Mouse (Mus musculus): ENCODE measurements around the gene B3gnt9.
"Not testable (repeated sequence)": the region's sequence is repeated elsewhere in the genome, so short reads cannot be mapped to it uniquely, and the experiment has no call there.

Gene B3gnt9

DNA sequence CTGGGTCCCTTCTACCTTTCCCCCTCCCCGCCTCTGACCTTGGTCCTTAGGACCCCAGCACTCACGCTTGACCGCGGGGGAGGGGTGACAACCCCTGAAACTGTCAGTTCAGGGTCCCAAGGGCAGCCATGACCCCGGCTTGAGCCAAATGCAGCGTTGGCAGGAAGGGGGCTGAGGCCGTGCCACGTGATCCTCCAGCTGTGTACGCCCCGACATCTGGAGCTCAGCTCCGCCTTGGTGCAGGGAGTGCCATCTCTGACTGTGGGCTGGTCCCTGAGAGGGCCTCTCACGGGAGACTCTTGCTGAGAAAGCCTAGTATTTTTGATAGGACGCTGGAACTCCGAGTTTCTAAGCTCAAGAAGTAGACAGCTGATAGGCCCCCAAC is at the start of gene B3gnt9:
B3gnt9 (minus strand) TSS at position 188 of the 385 bp plus-strand sequence.
- no peak for DNase-seq (ENCODE audit: low spot score in 2 of 2)

DNA sequence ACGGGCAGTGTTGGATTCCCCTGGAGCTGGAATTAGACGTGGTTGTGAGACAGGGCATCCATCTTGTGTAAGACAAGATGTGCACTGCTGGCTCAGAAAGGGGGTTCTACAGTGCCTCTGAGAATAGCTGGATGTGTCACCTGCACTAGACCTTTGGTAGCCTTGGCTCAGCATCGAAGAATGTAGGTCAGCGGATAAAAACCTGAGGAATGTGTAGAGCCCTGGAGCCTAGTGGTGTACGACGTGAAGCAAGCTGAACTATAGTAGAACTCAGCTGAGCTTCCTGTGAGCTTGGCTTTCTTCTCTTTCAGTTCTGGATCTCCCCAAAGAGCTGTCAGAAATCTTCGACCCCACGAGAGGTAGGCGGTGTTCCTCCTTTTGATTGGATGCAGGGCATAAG is 48.9 kb upstream of the B3gnt9 start:
- no peak for DNase-seq (ENCODE audit: low spot score in 2 of 2)

DNA sequence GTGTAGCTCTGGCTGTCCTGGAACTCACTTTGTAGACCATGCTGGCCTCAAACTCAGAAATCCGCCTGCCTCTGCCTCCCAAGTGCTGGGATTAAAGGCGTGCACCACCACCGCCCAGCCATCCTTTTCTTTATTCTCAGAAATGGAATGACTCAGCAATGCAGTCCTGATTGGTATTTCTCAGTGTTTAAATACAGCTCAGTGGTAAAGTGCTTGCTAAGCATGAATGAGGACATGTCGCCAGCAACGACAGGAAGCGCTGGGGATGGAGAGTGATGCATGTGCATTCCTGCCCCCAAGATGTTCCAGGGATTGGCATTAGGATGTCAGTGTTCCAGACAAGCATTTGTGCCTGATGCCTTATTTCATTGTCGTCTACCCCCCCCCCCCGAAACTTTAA is 48.4 kb upstream of the B3gnt9 start:
- DNase-seq (ENCODE audit: low spot score in 2 of 2) = no peak

DNA sequence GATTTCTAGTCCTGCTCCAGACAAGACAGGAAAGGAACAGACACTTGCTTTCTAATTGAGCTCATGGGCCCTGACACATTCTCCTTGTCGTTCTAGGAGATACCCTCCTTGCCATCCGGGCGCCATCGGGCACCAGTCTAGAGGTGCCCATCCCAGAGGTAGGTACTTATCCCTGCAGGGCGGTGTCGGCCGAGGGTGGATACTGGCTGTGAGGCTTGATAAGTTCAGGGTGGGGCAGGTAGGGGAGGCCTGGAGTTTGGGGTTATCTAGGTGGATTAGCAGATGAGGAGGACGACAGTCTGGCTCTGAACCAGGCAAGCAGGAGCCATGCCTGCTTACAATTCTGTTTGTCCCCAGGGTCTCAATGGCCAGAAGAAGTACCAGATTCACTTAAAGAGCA is 45.0 kb upstream of the B3gnt9 start:
- no peak for DNase-seq (ENCODE audit: low spot score in 2 of 2)

DNA sequence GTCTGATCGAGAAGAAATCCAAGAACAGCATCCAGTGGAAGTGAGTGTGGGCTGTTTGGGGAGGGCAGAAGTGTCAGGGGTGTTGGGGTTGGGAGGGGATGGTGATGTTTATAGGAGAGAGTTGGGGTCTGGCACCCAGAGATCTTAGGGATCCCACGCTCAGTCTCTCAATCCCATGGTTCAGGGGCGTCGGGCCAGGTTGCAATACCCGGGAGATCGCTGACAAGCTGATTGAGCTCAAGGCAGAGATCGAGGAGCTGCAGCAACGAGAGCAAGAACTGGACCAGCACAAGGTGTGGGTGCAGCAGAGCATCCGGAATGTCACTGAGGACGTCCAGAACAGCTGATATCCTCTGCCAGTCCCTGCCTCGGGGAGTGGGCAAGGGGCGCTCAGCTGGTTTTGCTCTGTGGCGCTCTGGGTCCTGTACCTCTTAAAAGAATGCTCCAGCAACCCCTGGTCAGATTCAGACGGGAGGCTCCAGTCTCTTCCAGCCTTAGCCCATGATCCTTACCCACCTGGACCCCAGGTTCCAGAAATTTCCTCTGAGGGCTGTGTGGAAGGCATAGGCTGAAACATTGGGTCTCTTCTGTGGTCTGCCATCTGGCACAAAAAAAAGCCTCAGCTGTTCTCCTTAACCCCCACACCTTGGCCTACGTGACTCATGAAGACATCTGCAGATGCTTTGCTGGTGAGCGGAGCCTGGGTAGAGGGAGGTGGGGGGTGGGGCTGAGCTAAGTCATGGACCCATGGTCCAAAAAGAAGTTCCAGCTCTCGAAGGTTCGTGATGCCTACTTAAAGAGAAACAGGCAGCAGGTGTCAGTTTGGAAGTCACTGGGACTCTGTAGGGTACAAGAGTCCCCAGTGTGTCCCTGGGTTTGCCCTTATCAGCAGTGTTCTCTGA is 43.6 kb upstream of the B3gnt9 start:
- DNase-seq (ENCODE audit: low spot score in 2 of 2) = no peak

DNA sequence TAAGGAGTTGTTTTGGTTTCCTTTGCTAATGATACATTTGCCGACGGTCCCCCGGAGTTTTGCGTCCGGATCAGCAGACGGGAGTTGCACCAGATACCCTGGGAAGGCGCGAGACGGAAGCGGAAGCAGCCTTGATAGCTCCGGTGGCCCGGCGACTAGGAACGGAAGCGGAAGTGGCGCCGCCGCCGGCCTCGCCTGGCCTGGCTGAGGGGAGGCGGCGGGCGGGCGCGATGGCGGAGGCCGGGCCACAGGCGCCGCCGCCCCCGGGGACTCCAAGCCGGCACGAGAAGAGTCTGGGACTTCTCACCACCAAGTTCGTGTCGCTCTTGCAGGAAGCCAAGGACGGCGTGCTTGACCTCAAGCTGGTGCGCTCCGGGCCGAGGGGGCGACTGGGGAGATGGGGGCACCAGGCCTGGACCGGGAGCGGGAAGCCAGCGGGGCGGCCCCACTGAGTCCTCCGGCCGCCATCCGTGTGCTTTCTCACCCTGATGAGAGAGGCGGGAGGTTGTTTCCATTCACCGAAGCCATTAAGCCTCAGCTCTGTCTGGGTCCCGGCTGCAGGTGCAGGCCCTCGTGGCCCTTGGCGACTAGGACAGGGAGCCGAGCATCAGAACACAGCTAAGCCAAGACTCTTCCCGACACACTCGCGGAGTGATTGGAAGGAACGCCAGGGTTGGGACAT is 42.7 kb upstream of the B3gnt9 start, which contains the start of gene E2f4:
E2f4 (plus strand) TSS at position 153 of the 682 bp plus-strand sequence.
- peak; percentile 81 to 91 for DNase-seq (ENCODE audit: low spot score in 2 of 2)

DNA sequence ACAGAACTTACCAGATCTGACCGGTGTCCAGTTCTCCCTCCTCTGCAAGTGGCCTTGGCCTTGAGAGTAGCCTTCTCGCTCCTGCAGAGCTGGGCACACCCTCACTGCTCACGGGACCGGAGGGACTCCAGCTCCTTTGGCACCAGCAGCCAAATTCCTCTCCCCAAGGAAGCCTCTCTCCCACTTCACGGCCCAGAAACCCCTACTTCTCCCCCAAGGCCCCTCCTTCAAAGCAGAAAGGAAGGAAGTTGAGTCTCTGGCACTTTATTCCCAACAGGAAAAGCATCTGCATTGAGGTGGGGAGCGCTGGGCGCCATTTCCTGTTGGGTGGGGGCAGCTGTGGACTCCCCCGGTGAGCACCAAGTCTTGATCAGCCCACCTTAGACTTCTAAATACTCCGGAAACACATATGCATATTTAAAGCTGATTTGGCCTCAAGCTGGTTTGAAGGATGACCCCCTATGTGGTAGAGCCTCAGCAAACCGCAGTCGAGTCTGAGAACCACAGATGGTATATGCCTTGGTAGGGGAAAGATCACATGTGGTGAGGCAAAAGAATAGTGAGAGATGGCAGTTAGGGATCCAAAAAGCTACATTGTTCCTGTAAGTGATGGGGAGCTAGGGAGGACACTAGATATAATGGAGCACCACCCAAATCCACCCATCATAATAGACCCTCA is 41.1 kb upstream of the B3gnt9 start, which contains the start of gene Exoc3l:
Exoc3l (minus strand) TSS at position 207 of the 679 bp plus-strand sequence.
- no peak for DNase-seq (ENCODE audit: low spot score in 2 of 2)

DNA sequence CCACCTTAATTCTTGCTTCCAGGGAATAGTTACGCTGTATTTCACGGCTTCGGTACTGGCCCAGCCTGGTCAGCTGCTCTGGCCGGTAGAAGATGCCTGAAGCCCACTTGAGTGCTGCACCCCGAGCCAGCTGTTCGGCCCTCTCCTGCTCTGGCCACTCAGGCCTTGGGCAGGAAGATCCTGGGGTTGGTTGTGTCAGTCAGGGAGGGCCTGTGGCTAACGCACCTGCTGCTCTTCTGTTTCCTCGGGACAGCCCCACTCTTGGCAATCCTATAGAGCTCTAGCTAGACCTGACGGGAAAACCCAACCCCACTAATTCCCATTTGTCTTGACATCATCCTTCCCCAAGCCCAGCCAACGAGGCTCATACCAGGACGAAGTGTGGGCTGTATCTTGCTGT is 40.3 kb upstream of the B3gnt9 start:
- DNase-seq (ENCODE audit: low spot score in 2 of 2) = no peak

DNA sequence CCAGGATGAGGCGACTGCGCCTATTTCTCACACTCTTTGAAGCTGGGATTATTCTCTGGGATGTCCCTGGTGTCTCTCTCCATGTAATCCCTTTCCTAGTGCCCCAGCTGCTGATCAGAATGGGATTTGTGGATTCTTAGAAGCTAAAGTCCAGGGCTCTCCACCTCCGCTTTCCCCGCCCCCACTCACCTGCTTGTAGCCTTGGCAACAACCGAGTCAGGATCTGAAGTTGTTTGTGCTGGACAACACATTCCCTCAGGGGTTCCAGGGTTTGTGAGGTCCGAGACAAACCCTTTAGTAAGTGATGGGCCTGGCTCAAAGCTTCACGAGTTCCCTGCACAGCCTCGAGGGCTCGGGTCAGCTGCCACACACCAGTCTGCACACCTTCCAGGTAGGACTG is 39.8 kb upstream of the B3gnt9 start:
- DNase-seq (ENCODE audit: low spot score in 2 of 2) = no peak

DNA sequence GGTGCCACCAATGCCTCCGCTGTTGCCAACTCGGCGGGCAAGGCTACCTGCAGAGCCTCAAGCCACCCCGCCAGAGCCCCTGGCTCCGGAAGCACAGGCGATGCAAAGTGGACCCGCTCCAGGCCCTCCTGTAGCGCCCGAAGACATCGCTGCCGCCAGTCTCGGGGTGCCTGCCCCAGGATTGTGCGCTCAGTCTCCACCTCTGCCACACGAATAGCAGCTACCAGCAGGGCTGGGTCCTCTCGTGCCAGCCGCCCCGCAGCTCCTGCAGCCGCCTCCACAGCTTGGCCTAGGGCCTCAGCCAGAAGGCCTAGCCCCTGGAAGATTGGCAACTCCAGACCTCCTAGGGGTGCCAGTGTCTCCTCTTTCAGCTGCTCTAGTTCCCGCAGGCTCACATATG is 38.5 kb upstream of the B3gnt9 start:
- no peak for DNase-seq (ENCODE audit: low spot score in 2 of 2)

DNA sequence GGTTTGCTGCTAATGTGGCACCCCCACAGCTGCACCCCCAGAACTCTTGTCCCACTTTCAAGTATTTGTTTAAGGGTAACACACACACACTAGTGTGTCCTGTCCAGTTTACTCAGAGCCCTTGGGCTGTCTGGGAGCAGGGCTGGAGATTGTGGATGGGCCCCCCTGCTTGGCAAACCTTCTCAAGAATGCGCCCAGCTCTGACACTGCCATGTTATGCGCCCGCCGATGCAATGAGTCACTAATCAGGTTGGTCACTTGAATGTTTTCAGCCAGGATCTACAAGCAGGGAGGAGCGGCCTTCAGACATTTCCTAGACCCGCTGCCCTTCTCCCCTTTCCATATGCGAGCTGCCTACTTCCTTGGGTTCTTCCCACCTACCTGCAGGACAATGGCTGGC is 37.5 kb upstream of the B3gnt9 start:
- DNase-seq (ENCODE audit: low spot score in 2 of 2) = no peak

DNA sequence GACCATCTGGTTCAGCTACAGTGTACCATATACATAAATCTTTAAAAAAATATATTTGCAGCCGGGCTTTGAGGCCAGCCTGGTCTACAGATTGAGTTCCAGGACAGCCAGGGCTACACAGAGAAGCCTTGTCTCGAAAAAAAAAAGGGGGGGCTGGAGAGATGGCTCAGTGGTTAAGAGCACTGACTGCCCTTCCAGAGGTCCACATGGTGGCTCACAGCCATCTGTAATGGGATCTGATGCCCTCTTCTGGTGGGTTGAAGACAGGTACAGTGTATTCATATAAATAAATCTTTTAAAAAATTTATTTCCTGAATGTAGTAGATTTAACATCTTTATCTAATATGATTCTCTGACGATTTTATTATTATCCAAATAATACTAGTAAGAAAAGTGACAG is 36.8 kb upstream of the B3gnt9 start:
- DNase-seq (ENCODE audit: low spot score in 2 of 2) = not testable (repeated sequence)

DNA sequence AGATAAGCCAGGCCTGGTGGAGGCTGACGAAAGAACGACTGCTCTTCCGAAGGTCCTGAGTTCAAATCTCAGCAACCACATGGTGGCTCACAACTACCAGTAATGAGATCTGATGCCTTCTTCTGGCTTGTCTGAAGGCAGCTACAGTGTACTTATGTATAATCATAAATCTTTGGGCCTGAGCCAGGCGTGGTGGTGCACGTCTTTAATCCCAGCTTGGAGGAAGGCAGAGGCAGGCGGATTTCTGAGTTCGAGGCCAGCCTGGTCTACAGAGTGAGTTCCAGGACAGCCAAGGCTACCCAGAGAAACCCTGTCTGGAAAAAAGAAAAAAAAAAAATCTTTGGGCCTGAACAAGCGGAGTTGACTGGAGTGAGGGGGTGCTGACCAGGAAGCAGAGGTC is 36.4 kb upstream of the B3gnt9 start:
- not testable (repeated sequence) for DNase-seq (ENCODE audit: low spot score in 2 of 2)

DNA sequence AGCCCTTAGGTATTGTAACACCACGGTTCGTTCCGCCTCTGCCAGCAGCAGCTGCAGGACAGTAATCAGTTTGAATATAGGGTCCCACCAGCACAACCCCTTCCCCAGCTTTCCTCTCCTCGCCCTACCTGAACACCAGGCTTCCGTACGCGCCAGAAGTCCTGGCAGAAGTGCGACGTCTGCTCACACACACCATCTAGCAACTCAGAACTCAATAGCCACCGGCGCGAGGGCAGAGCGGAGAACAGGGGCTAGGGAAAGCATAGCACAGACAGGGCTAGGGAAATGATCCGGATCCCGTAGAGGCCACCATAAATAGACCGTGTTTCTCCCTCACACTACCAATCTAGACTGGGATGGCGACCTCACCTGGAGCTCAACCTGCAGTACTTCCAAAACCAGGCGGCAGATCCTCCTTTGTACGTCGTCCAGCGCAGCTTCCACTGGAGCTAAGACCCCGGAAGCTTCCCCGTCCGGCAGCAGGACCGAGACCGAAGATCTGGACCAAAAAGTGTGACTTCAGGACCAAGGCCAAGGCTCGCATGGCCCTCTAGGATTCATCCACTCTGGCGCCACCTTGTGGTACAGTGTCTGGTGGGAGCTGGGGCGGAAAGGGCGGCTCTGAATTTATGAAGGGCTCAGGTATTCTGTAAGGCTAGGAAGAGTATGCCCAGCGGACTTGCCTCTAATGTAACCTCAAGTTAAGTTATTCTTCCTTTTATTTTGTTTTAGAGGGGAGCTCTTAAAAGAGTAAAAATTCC is 35.8 kb upstream of the B3gnt9 start:
- peak in 1 of 2 experiments; percentile 76 for DNase-seq (ENCODE audit: low spot score in 2 of 2)

DNA sequence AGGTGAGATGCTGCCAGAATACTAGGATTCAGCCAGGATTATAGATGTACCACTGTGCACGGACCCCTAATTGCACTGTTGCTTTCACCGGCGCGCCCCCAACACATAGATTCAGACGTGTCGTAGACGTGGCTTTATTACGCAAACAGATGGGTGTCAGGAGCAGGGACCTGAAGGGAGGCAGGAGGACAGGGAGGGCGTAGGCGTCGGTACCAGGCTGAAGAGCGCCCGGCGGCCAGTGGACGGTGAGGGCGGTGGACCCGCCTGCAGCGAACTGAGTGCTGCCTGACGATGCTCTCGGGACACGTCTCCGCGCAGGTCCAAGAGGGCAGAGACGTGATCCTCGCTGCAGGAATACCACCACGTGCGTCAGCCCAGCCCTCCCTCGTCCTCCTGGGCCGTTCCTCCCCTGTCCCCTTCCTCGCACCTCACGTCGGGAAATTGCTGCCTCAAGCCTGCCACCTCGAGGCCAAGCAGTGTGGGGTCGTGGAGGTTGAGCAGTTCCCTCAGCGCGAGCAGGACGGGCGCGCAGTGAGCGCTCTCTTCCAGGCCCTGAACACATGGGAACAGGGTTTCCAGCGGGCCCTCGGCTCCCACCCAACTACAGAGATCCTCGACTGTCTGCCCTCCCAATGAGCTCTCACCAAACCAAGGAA is 35.0 kb upstream of the B3gnt9 start, which contains the start of gene 4931428F04Rik:
4931428F04Rik (minus strand) TSS at position 60 of the 656 bp plus-strand sequence.
- DNase-seq (ENCODE audit: low spot score in 2 of 2) = peak in 1 of 2 experiments; percentile 43

DNA sequence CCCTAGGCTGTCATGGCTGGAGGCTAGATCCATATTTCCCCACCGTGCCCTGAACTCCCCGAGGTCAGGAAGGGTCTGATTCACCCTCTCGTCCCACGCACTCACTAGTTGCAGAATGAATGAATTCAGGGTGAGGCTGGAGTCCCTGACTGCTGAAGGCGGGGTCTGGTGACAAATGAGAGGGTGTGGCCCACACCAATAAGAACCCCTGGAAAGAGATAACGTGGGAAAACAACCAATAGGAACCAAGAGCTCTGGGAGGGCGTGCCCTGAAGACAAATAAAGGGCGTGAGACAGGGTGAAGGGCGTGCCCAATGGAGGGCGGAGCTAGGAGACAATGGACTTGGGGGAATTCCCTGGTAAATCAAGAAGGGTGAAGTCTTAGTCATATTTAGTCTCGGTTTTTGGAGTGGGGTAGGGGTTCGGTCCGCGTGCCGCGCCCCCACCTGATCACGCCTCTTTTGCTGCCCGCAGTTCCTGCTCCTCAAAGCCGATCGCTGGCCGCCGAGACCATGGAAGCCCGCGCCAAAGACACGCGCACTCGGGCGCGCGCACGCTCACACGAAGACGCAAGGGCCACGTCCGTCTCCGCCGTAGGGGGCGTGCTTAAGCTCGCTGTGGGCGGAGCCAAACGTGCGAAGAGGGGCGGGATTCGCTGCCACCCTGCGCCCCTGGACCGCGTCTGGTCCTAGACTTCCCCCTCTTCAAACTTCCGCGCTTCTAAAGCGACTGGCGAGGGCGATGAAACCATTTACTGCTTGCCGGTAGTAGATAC is 34.2 kb upstream of the B3gnt9 start:
- DNase-seq (ENCODE audit: low spot score in 2 of 2) = peak; percentile 92 to 94

DNA sequence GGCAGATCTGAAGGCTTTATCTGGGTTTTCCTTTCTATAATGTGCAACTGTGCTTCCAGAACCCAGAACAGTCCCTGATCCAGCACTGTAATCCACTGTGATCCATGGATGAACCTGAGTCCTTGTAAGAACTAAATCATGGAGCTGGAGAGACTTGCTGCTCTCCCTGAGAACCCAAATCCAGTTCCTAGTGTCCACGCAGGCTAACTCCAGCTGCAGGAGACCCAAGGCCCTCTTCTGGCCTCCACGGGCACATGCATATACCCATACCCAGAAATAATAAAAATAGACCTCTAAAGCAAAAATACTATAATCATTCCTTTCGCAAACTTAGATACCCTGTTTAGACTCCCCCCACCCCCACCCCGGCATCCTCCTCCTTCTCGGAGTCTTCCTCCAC is 33.3 kb upstream of the B3gnt9 start:
- DNase-seq (ENCODE audit: low spot score in 2 of 2) = no peak

DNA sequence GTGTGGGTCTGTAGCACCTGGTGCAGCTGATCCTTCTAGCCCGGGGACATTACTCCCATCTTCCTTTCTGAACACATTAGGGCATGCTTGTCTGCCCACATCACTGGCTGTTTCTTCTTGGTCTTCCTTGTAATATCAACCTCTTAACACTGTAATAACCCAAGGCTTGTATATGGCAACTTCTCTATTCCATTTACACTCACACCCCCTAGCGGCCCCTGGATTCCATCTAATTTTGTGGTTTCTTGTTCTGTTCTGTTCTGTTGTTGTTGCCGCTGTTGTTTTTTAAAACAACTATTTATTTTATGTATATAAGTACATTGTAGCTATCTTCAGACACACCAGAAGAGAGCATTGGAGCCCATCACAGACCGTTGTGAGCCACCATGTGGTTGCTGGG is 32.0 kb upstream of the B3gnt9 start:
- no peak for DNase-seq (ENCODE audit: low spot score in 2 of 2)

DNA sequence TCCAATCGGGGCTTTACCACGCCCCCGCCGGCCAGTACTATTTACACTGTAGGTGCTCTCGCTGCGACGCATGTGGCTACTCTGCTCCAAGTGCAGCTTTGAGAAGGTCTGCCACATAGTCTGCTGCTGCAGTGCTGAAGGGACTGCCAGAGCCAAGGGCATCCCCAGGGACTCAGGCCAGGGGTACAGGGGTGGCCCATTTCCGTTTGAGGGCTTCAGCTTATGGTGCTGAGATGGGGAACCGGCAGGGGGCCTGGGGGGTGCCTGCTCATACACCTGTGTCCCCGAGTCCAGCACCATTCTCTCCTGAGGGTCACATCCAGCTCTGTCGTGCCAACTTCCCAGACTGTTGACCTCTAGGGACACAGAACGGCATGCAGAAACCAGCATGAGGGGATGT is 30.6 kb upstream of the B3gnt9 start:
- no peak for DNase-seq (ENCODE audit: low spot score in 2 of 2)

DNA sequence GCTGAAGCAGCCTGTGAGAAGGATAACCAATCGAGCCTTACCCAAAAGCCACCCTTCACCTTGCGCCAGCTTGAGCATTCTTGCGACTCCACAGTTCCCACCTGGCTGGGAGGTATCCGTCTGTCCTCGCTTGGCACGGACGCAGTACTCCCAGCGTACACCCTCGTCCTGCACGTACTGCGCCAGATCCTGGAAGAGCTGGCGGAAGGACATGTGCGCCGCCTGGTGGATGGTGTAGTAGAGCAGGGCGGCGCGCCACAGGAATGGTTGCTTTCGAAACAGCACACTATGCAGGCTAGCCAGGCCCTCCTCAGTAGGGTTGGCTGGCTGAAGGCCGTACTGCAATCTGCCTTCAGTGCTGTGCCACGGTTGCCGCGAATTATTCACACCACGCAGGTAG is 28.1 kb upstream of the B3gnt9 start:
- no peak for DNase-seq (ENCODE audit: low spot score in 2 of 2)
